Mouse (Mus musculus): ENCODE measurements around the gene S100pbp. TPM values are rescaled to one million over a fixed set of nuclear protein-coding genes. Genes with fewer than 3 reads are reported as not detected.
A peak's percentile ranks its signal among the peaks of the same experiment; 100 is the strongest.

Gene S100pbp
- polyA plus RNA-seq (2012) = 3.1 and 4.0 TPM in 2 replicates

- TF ChIP-seq GATA1 (IDR thresholded peaks at IDR 0.05; ENCODE audit: low read length) = no peak
Measured at GRCm38 (mm10) chr4:129189542-129190519, at the start of gene S100pbp, which contains the start of gene Yars. S100pbp (minus strand) TSS chr4:129189727. Yars (plus strand) TSS chr4:129189760.

- no peak for TF ChIP-seq GATA1 (IDR thresholded peaks at IDR 0.05; ENCODE audit: low read length)
Measured at GRCm38 (mm10) chr4:129239075-129239474, 49.5 kb upstream of the S100pbp start.

GRCm38 (mm10) chr4:129238579-129239016 is 49.1 kb upstream of the S100pbp start:
- TF ChIP-seq GATA1 (IDR thresholded peaks at IDR 0.05; ENCODE audit: low read length) = no peak

GRCm38 (mm10) chr4:129237843-129238441 is 48.4 kb upstream of the S100pbp start:
- no peak for TF ChIP-seq GATA1 (IDR thresholded peaks at IDR 0.05; ENCODE audit: low read length)

DNA sequence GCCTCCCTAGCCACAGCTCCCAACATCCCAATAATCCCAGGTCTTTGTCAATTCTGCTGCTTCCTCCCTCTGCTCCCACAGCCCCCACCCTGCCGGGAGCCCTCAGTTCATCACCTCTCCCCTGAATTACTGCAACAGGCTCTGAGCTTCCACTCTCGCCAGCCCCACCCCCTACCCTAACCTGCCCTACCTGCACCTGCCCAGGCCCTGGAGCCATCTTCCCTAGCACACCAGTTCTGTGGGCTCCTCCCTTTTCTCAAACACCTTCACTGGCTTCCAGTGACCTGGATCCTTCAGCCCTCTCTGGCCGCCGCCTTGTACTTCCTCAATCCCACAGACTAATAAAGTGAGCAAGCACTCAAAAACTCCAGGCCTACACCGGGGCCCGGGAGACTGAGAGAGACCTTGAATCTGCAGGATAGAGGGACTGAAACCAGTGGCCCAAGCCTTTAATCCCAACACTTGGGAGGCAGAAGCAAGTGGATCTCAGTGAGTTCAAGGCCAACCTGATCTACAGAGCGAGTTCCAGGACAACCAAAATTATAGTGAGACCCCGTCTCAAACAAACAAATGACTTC is 46.8 kb upstream of the S100pbp start:
- no peak for TF ChIP-seq GATA1 (IDR thresholded peaks at IDR 0.05; ENCODE audit: low read length)

GRCm38 (mm10) chr4:129235147-129235546 is 45.6 kb upstream of the S100pbp start:
- TF ChIP-seq GATA1 (IDR thresholded peaks at IDR 0.05; ENCODE audit: low read length) = peak; percentile 90

DNA sequence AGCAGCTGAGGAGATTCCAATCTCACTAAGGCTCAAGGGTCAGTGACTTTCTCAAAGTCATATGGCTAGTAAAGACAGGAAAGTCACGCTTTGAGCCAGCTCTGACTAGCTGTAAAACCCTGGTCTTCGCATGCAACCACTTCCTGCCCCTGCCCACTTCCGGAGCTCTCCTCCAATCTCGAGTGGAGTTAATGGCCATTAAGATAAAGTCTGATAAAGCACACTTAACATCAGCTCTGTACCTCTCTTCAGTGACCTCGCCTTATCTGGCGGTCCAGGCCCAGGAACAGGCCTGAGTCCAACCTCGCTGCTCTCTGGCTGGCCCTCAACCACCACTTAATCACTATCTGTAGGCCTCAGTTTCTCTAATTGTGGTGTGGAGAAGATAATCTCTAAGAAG is 45.0 kb upstream of the S100pbp start:
- TF ChIP-seq GATA1 (IDR thresholded peaks at IDR 0.05; ENCODE audit: low read length) = peak; percentile 87

DNA sequence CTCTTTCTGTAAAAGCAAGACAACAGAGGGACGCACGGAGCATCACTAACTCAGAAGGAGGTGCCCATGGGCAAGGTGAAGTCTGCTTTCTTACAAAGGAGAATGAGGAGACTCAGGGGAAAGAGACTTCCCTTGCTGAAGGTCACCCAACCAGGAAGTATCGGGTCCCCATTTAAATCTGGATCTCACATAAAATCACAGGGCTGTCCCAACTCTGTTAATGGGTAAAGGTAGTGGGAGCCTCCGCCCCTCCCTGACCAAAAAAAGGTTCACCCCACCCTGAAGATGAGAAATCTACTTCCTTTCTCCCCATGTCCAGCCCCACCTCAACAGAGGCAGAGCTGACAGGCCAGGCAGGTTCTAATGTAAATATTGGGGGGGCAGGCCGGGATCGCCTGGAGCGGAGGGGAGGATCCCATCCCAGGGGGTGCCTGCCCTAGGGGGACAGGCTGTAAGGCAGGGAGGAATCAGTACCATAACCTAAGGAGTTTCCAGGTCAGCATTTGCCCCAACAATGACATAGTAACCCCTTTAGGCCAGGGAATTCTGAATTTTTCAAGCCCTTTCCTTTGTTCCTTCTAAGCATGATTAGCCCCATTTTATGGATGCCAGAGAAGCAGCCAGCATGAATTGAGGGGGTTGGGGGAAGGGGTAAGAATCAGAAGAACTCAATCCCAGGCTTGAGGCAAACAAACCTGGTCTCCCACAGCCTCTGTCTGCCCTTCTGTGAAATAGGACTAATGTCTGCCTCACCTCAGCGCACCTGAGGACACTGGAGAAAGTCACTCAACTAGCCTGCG is 43.2 kb upstream of the S100pbp start:
- no peak for TF ChIP-seq GATA1 (IDR thresholded peaks at IDR 0.05; ENCODE audit: low read length)

- peak; percentile 34 for TF ChIP-seq GATA1 (IDR thresholded peaks at IDR 0.05; ENCODE audit: low read length)
Measured at GRCm38 (mm10) chr4:129231594-129232450, 42.3 kb upstream of the S100pbp start.

- TF ChIP-seq GATA1 (IDR thresholded peaks at IDR 0.05; ENCODE audit: low read length) = no peak
Measured at GRCm38 (mm10) chr4:129230926-129231325, 41.4 kb upstream of the S100pbp start.

DNA sequence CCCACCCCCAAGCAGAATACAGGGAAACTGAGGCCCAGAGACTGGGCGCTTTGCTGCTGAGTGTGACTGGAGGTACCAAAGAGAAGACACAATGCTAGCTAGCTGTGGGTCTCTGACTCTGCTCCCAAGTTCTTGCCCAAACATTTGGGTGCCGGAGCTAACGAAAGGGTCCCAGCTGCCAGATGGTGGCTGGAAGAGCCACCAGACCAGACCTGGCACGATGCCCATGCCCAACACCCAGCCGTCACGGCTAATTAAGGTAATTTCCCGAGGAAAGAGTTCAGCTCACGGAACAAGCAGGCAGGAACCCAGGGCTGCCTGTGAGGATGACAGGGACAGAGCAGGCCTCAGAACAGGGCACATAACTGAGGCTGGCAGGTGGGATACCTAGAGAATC is 38.5 kb upstream of the S100pbp start:
- no peak for TF ChIP-seq GATA1 (IDR thresholded peaks at IDR 0.05; ENCODE audit: low read length)

DNA sequence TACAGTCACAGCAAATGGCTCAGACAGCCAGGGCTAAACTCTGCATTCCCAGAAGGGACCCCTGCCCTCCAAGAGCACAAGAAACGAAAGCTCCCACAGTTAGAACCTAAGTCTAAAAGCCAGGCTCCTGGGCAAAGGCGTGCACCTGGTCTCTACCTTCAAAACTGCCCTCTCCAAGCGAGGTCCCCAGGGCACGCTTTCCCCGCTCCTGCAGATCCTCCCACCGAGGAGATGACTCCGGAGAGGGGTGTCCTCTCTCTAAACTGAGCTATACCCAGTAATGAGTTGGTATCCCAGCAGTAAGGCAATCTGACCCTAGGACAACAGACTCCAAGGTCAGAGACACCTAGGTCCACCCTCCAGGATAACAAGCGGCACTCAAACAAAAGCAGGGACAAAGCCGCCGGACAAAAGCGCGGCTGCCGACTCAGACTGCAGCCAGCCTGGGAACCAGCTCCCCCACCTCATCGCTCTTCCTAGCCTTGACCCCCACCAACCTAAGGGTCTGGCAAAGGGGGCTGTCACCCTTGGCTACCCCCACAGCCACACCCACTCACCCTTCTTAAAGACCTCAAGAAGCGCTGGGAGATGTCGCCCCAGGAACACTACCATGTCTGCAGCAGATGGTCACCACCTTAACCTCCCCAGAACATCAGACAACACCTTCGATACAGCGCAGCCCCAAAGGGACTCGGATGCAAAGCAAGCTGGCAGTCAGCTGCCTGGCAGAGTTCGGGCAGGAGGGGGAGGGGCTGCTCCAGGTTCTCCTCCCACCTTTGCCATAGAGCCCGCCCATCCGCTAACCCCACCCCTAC is 37.9 kb upstream of the S100pbp start:
- no peak for TF ChIP-seq GATA1 (IDR thresholded peaks at IDR 0.05; ENCODE audit: low read length)

GRCm38 (mm10) chr4:129226441-129226963 is 37.0 kb upstream of the S100pbp start:
- TF ChIP-seq GATA1 (IDR thresholded peaks at IDR 0.05; ENCODE audit: low read length) = no peak
